Mouse (Mus musculus) liver, embryonic 12.5 days (tissue): Measurements from ENCODE around the gene Taf12. TPM values are rescaled to one million over a fixed set of nuclear protein-coding genes. Genes with fewer than 3 reads are reported as not detected.
"Not testable (repeated sequence)": the region's sequence is repeated elsewhere in the genome, so short reads cannot be mapped to it uniquely, and the experiment has no call there.

Experiments used
- ATAC-seq: fragments of 200-750 bp; cut with Nextera tagmentation; 2 replicates; pipeline ENCODE4 v1.8.0; 2017; ENCODE audit warnings: moderate number of reproducible peaks, mild to moderate bottlenecking, moderate library complexity
- H3K27ac ChIP-seq: fragments of 300-500 bp; sonication (generic); 2 replicates; pipeline ENCODE4 v1.5.1; 2016; ENCODE audit warnings: mild to moderate bottlenecking
- H3K27me3 ChIP-seq: fragments of 300-500 bp; sonication (generic); replicated peaks from 2 replicates; pipeline ENCODE4 v1.6.1; 2016; ENCODE audit warnings: mild to moderate bottlenecking, moderate library complexity
- H3K36me3 ChIP-seq: fragments of 300-500 bp; sonication (generic); 2 replicates; pipeline ENCODE4 v1.6.1; 2016; ENCODE audit warnings: mild to moderate bottlenecking, moderate library complexity
- H3K4me1 ChIP-seq: fragments of 300-500 bp; sonication (generic); 2 replicates; pipeline ENCODE4 v1.6.1; 2016
- H3K4me2 ChIP-seq: fragments of 300-500 bp; sonication (generic); 2 replicates; pipeline ENCODE4 v1.6.1; 2016; ENCODE audit warnings: mild to moderate bottlenecking, moderate library complexity
- H3K4me3 ChIP-seq: fragments of 300-500 bp; sonication (generic); 2 replicates; pipeline ENCODE4 v1.5.1; 2016; ENCODE audit warnings: mild to moderate bottlenecking, moderate library complexity
- H3K9ac ChIP-seq: fragments of 300-500 bp; sonication (generic); 2 replicates; pipeline ENCODE4 v1.6.1; 2016; ENCODE audit warnings: mild to moderate bottlenecking, moderate library complexity
- H3K9me3 ChIP-seq: fragments of 300-500 bp; sonication (generic); replicated peaks from 2 replicates; pipeline ENCODE4 v1.6.1; 2016; ENCODE audit warnings: mild to moderate bottlenecking, moderate library complexity
- WGBS: fragments of 180-500 bp; shearing (Covaris S2); methylation state at CpG from one replicate; pipeline ENCODE4 v1.1.7; 2016; ENCODE audit not compliant: insufficient replicate concordance; 5-methylcytosine and 5-hydroxymethylcytosine counted together
- polyA plus RNA-seq: library from polyadenylated mRNA; unstranded; fragments of >200 nt; fragmentation: Nextera tagmentation; extraction: Ambion mirVana; gene quantifications from 2 replicates; pipeline ENCODE4 v1.2.1, GENCODE M21; 2016

The Taf12 gene
- polyA plus RNA-seq, 1 experiment from 2014 or later, result 61.7 TPM

- Histone ChIP-seq H3K27ac (peak overlapping the region; percentile 67; the same call in 1 of the 2 replicates), H3K4me1 (peaks cover 30% of the 10 kb centered on the region), H3K9ac (peak overlapping the region; percentile 78), H3K4me3 (peak overlapping the region; percentile 65), H3K4me2 (peak overlapping the region; percentile 92)
- WGBS, result 31% methylated on average over 6 of the region's 6 CpGs
- H3K27me3 ChIP-seq, H3K36me3 ChIP-seq, ATAC-seq, H3K9me3 ChIP-seq: not testable (repeated sequence)
Observed at GRCm38 (mm10) chr4:132303484-132303883, 29.3 kb downstream of the Taf12 start.

GRCm38 (mm10) chr4:132305276-132305675 is 31.1 kb downstream of the Taf12 start:
- WGBS, result 31% methylated on average over 8 of the region's 8 CpGs
- H3K27ac ChIP-seq, result no peak overlapping the region
- H3K36me3 ChIP-seq, result peaks cover 12% of the 10 kb centered on the region
- no peaks in the 10 kb centered on the region for H3K9me3 ChIP-seq
- H3K4me3 ChIP-seq, result no peak overlapping the region
- H3K9ac ChIP-seq, result 0 out of 2 replicates have a peak overlapping the region, but pooled peaks have one; percentile 1
- no peaks in the 10 kb centered on the region for H3K27me3 ChIP-seq
- peaks cover 41% of the 10 kb centered on the region for H3K4me1 ChIP-seq
- ATAC-seq, result no peak
- 0 out of 2 replicates have a peak overlapping the region, but pooled peaks have one; percentile 0 for H3K4me2 ChIP-seq

- WGBS, result 61% methylated on average over 6 of the region's 6 CpGs
- Histone ChIP-seq H3K9ac (0 out of 2 replicates have a peak overlapping the region, but pooled peaks have one; percentile 22), H3K4me1 (peaks cover 47% of the 10 kb centered on the region), H3K27ac (no peak overlapping the region), H3K27me3 (no peaks in the 10 kb centered on the region), H3K4me2 (no peak overlapping the region), H3K9me3 (no peaks in the 10 kb centered on the region), H3K36me3 (peaks cover 19% of the 10 kb centered on the region), H3K4me3 (no peak overlapping the region)
- no peak for ATAC-seq
Observed at GRCm38 (mm10) chr4:132306004-132306403, 31.8 kb downstream of the Taf12 start.

- ATAC-seq, result peak; percentile 87
- WGBS, result under 1% methylated on average over 41 of the region's 41 CpGs
- Histone ChIP-seq H3K9ac (peak overlapping the region; percentile 90), H3K27me3 (no peaks in the 10 kb centered on the region), H3K4me1 (peaks cover 32% of the 10 kb centered on the region), H3K36me3 (peaks cover 43% of the 10 kb centered on the region), H3K4me2 (peak overlapping the region; percentile 86), H3K9me3 (no peaks in the 10 kb centered on the region), H3K4me3 (peak overlapping the region; percentile 82), H3K27ac (peak overlapping the region; percentile 92)
Observed at GRCm38 (mm10) chr4:132308437-132309139, 34.4 kb downstream of the Taf12 start.

DNA sequence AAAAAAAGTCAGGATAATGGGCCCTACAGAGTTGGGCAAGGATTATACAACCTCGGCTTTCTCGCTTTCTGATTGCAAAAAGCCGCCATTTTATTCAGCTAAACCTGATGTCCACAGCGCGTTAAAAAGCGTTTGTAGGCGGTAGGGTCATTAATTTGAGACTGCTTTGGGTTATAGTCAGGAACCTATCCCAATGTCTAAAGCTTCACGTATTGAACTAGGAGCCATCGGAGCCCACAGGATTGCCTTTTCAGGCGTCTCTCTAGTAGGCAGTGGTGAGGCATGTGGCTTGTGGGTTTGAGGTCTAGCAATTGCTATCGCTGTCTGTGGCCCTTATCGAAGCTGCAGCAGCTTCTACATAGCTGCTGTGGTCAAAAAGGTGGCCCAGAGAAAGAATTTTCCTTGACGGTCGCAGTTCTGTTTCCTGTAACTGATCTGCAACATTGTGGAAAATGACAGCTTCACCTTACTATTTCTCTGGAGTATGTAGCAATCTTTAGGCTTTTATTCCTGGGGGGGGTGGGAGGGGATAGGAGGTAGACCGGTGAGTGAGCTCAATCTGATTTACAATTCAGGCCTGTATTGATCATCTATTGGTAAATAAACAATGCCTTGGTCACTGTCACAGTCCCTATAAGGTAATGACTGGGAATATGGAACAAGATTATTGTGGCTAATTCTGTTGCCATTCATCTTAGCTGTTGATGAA is 35.1 kb downstream of the Taf12 start:
- peak overlapping the region; percentile 82 for H3K4me3 ChIP-seq
- H3K9ac ChIP-seq, result peak overlapping the region; percentile 90
- peak; percentile 38; the same call in 1 of the 2 replicates for ATAC-seq
- H3K4me1 ChIP-seq, result peaks cover 32% of the 10 kb centered on the region
- WGBS, result under 1% methylated on average over 15 of the region's 15 CpGs
- H3K9me3 ChIP-seq, result no peaks in the 10 kb centered on the region
- no peaks in the 10 kb centered on the region for H3K27me3 ChIP-seq
- peak overlapping the region; percentile 86 for H3K4me2 ChIP-seq
- H3K36me3 ChIP-seq, result peaks cover 50% of the 10 kb centered on the region
- H3K27ac ChIP-seq, result peak overlapping the region; percentile 92

DNA sequence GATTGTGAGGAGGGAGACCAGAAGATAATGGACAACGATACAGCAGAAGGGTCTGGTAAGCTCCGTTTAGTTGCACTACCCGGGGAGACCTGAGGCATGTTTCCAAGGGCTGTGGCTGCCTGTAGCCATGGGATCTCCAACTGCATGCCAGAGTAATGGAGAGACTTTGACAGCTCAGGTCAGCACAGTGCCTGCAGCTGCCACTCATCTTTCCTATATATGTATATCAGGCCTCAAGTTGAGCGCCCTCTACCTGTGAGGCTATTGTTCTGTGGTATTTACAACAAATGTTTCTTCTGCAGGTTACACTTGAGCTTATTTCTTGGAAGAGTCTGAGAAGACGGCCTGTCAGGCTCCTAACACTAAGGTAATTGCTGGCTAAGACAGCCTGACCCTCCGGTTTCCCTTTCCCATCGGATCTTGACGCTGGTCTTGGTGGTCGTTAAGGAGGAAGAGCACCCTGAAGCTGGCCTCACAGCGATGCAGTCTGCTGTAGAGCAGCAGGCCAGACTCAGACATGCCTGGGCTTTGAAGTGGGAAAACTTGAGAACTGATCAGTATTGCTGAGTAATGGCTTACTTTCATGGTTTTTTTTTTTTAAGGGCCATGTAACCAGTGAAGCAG is 35.8 kb downstream of the Taf12 start:
- Histone ChIP-seq H3K4me1 (peaks cover 32% of the 10 kb centered on the region), H3K4me2 (peak overlapping the region; percentile 86), H3K27me3 (no peaks in the 10 kb centered on the region), H3K4me3 (peak overlapping the region; percentile 82), H3K36me3 (peaks cover 55% of the 10 kb centered on the region), H3K27ac (peak overlapping the region; percentile 92), H3K9ac (peak overlapping the region; percentile 90), H3K9me3 (no peaks in the 10 kb centered on the region)
- 14% methylated on average over 10 of the region's 10 CpGs for WGBS
- ATAC-seq, result peak; percentile 42; the same call in 1 of the 2 replicates

DNA sequence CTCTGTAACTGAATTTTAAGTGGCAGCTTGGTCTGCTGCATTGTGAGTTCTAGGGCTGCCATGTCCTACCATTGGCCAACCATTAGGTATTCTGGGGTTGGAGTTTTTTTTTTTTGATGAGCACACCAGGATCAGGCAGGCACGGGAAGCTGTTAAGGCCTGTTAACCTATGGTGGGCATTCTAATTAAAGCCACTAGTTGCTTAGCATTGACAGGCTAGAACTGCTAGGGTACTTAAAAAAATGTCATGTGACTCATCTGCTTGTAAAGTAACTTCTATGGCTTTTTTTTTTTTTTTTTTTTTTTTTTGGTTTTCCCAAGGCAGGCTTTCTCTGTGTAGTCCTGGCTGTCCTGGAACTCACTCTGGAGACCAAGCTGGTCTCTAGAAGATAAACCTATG is 37.0 kb downstream of the Taf12 start:
- 20% methylated on average over 1 of the region's 1 CpGs for WGBS

GRCm38 (mm10) chr4:132311801-132312200 is 37.6 kb downstream of the Taf12 start:
- H3K4me1 ChIP-seq, result peaks cover 21% of the 10 kb centered on the region
- 24% methylated on average over 3 of the region's 3 CpGs for WGBS
- H3K36me3 ChIP-seq, result peaks cover 69% of the 10 kb centered on the region
- H3K4me2 ChIP-seq, result no peak overlapping the region
- no peaks in the 10 kb centered on the region for H3K27me3 ChIP-seq
- no peaks in the 10 kb centered on the region for H3K9me3 ChIP-seq
- 0 out of 2 replicates have a peak, but pooled peaks have one; percentile 20 for ATAC-seq
- H3K9ac ChIP-seq, result no peak overlapping the region
- H3K4me3 ChIP-seq, result no peak overlapping the region
- H3K27ac ChIP-seq, result peak overlapping the region; percentile 47; the same call in 1 of the 2 replicates

More for the DNA sequence above, 37.0 kb downstream of the Taf12 start:
- no peak for ATAC-seq
- Histone ChIP-seq H3K4me2 (no peak overlapping the region), H3K4me3 (no peak overlapping the region), H3K27me3 (no peaks in the 10 kb centered on the region), H3K4me1 (peaks cover 21% of the 10 kb centered on the region), H3K27ac (peak overlapping the region; percentile 92; the same call in 1 of the 2 replicates), H3K9me3 (no peaks in the 10 kb centered on the region), H3K36me3 (peaks cover 64% of the 10 kb centered on the region), H3K9ac (no peak overlapping the region)

DNA sequence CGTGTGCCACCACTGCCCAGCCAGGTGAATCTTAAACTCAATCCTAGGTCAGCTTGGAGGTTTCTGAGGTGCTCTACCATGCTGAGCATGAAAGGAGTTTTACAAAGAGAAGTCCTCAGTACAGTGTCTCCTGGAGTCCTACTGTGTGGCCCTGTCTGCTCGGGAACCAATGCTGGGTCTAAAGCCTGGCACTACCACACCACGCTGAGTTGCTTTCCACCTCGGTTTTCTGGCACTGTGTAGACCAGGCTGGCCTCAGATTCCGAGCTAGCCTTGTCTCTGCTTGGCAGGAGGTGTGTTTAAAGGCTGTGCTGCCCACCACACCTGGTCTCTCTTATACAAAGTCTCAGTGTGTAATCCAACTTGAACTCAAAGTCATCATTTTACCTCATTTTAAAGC is 38.5 kb downstream of the Taf12 start:
- no peak overlapping the region for H3K4me3 ChIP-seq
- 77% methylated on average over 5 of the region's 5 CpGs for WGBS
- H3K27me3 ChIP-seq, result no peaks in the 10 kb centered on the region
- peaks cover 78% of the 10 kb centered on the region for H3K36me3 ChIP-seq
- H3K9ac ChIP-seq, result no peak overlapping the region
- peak overlapping the region; percentile 39; the same call in 1 of the 2 replicates for H3K27ac ChIP-seq
- no peaks in the 10 kb centered on the region for H3K9me3 ChIP-seq
- no peak for ATAC-seq
- H3K4me1 ChIP-seq, result peaks cover 21% of the 10 kb centered on the region
- no peak overlapping the region for H3K4me2 ChIP-seq

DNA sequence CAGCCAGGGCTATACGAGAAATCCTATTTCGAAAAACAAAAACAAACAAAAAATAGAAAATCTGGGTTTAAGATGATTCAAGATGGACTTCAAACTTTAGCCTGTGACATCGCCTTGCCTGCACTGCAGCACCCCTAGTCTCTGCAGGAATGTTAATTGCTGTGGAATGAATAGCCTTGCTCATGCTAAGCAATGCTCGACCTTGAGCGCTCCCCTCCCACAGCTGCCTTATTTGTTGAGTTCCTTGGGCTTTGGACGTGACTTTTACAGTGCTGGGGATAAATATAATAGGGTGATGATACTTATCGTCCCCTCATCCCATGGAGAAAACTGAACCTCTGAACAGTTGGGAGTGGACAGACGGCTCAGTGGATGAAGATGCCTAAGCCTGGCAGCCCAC is 41.5 kb downstream of the Taf12 start:
- H3K27me3 ChIP-seq, result no peaks in the 10 kb centered on the region
- no peak overlapping the region for H3K27ac ChIP-seq
- WGBS, result 84% methylated on average over 8 of the region's 8 CpGs
- no peak overlapping the region for H3K4me2 ChIP-seq
- no peak overlapping the region for H3K9ac ChIP-seq
- H3K9me3 ChIP-seq, result no peaks in the 10 kb centered on the region
- peaks cover 89% of the 10 kb centered on the region for H3K36me3 ChIP-seq
- no peak for ATAC-seq
- H3K4me1 ChIP-seq, result peaks cover 2% of the 10 kb centered on the region; the same call in 1 of the 2 replicates
- no peak overlapping the region for H3K4me3 ChIP-seq

DNA sequence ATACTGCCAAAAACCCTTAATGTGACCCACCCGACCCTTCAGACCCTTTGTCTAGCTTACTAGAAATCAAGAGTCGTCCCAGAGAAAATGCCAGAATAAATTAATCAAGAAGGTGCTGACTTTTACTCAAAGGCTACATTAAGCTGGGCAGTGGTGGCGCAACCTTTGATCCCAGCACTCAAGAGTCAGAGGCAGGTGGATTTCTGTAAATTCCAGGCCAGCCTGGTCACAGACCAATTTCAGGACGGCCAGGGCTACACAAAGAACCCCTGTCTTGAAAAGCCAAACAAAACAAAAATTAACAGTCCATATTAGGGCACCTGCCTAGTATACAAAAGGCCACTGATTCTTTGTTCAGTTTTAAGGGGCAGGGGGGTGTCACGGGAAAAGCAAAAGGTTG is 52.3 kb downstream of the Taf12 start:
- peaks cover 57% of the 10 kb centered on the region for H3K36me3 ChIP-seq
- H3K4me3 ChIP-seq, result no peak overlapping the region
- H3K4me2 ChIP-seq, result no peak overlapping the region
- H3K9ac ChIP-seq, result no peak overlapping the region
- ATAC-seq, result no peak
- H3K4me1 ChIP-seq, result peaks cover 21% of the 10 kb centered on the region
- H3K27ac ChIP-seq, result no peak overlapping the region
- H3K27me3 ChIP-seq, result no peaks in the 10 kb centered on the region
- no peaks in the 10 kb centered on the region for H3K9me3 ChIP-seq
- 71% methylated on average over 5 of the region's 5 CpGs for WGBS
